Mouse (Mus musculus) spleen, adult 18-20 months (tissue): Measurements from ENCODE around the gene Rps27a.
"Not testable (repeated sequence)": the region's sequence is repeated elsewhere in the genome, so short reads cannot be mapped to it uniquely, and the experiment has no call there.

Experiments used
- DNase-seq, 2 experiments: peaks; one replicate each; pipeline ENCODE4 v3.0.0; 2022; ENCODE audit warnings: mixed read lengths in 2 of 2

The Rps27a gene

GRCm38 (mm10) chr11:29547752-29548503 lies at the start of gene Rps27a, which contains the start of gene Clhc1:
Gene Rps27a (minus strand): TSS chr11:29548109.
Gene Clhc1 (plus strand): TSS chr11:29547950.
- DNase-seq = peak; percentile 84 to 96

GRCm38 (mm10) chr11:29597159-29597558 lies 49.2 kb upstream of the Rps27a start:
- DNase-seq = no peak

- DNase-seq = no peak
Measured at GRCm38 (mm10) chr11:29595217-29595616, 47.3 kb upstream of the Rps27a start.

GRCm38 (mm10) chr11:29579610-29580009 lies 31.7 kb upstream of the Rps27a start:
- peak in 1 of 2 experiments; percentile 11 for DNase-seq

- no peak for DNase-seq
Measured at GRCm38 (mm10) chr11:29572656-29573055, 24.7 kb upstream of the Rps27a start.

GRCm38 (mm10) chr11:29571536-29571935 lies 23.6 kb upstream of the Rps27a start:
- no peak for DNase-seq

- no peak for DNase-seq
Measured at GRCm38 (mm10) chr11:29563406-29563805, 15.5 kb upstream of the Rps27a start.

- DNase-seq = no peak
Measured at GRCm38 (mm10) chr11:29560990-29561389, 13.1 kb upstream of the Rps27a start.

- no peak for DNase-seq
Measured at GRCm38 (mm10) chr11:29560452-29560851, 12.5 kb upstream of the Rps27a start.

GRCm38 (mm10) chr11:29549425-29549778 lies 1.5 kb upstream of the Rps27a start:
- DNase-seq = no peak

- DNase-seq = peak in 1 of 2 experiments; percentile 13
Measured at GRCm38 (mm10) chr11:29548504-29549424, 855 bp upstream of the Rps27a start.

- DNase-seq = no peak
Measured at GRCm38 (mm10) chr11:29547249-29547751, 609 bp downstream of the Rps27a start.

- DNase-seq = no peak
Measured at GRCm38 (mm10) chr11:29546762-29547161, 1.1 kb downstream of the Rps27a start.

GRCm38 (mm10) chr11:29546297-29546696 lies 1.6 kb downstream of the Rps27a start:
- not testable (repeated sequence) for DNase-seq

- DNase-seq = not testable (repeated sequence)
Measured at GRCm38 (mm10) chr11:29545150-29545752, 2.7 kb downstream of the Rps27a start.

- DNase-seq = no peak
Measured at GRCm38 (mm10) chr11:29544225-29544945, 3.5 kb downstream of the Rps27a start.

- no peak for DNase-seq
Measured at GRCm38 (mm10) chr11:29538201-29538600, 9.7 kb downstream of the Rps27a start.

- DNase-seq = peak; percentile 51 to 61
Measured at GRCm38 (mm10) chr11:29525988-29526794, 21.7 kb downstream of the Rps27a start, which contains the start of gene Mtif2. Gene Mtif2 (plus strand): TSS chr11:29526408.

GRCm38 (mm10) chr11:29514682-29515412 lies 33.1 kb downstream of the Rps27a start, which contains the start of gene Prorsd1:
Gene Prorsd1 (minus strand): TSS chr11:29515033.
- DNase-seq = peak; percentile 90 to 94

GRCm38 (mm10) chr11:29514325-29514681 lies 33.6 kb downstream of the Rps27a start:
- no peak for DNase-seq
